Mouse (Mus musculus) heart, adult 9 months (tissue): ENCODE measurements around the gene Tlk1.

Experiments used
- DNase-seq, 2 experiments: peaks; one replicate each; pipeline ENCODE4 v3.0.0; 2022; ENCODE audit warnings: low spot score in 2 of 2

Tlk1 gene

GRCm38 (mm10) chr2:70688454-70689078 is 137.0 kb downstream of the Tlk1 start:
- DNase-seq = no peak

- DNase-seq = no peak
These were observed 143.2 kb downstream of the Tlk1 start for GRCm38 (mm10) chr2:70682324-70682723.

GRCm38 (mm10) chr2:70673445-70674126 is 151.9 kb downstream of the Tlk1 start:
- no peak for DNase-seq

GRCm38 (mm10) chr2:70672476-70672875 is 153.1 kb downstream of the Tlk1 start:
- DNase-seq = no peak

GRCm38 (mm10) chr2:70669896-70670295 is 155.6 kb downstream of the Tlk1 start:
- DNase-seq = no peak

- DNase-seq = no peak
These were observed 156.3 kb downstream of the Tlk1 start for GRCm38 (mm10) chr2:70669241-70669640.

GRCm38 (mm10) chr2:70667016-70667415 is 158.5 kb downstream of the Tlk1 start:
- DNase-seq = no peak

- DNase-seq = no peak
These were observed 161.8 kb downstream of the Tlk1 start for GRCm38 (mm10) chr2:70663764-70664163.
